Mouse (Mus musculus) midbrain, embryonic 11.5 days (tissue): ENCODE measurements around the gene Egln1. TPM values are rescaled to one million over a fixed set of nuclear protein-coding genes. Genes with fewer than 3 reads are reported as not detected.

Source experiments
- ATAC-seq: fragments of 200-750 bp; cut with Nextera tagmentation; 2 replicates; pipeline ENCODE4 v1.8.0; 2017; ENCODE audit warnings: moderate TSS enrichment, moderate library complexity; ENCODE audit not compliant: low FRiP score
- DNase-seq: peaks from one replicate; pipeline ENCODE4 v3.0.0; 2015; ENCODE audit warnings: low spot score; ENCODE audit errors: missing footprints
- H3K27ac ChIP-seq: fragments of 300-500 bp; sonication (generic); 2 replicates; pipeline ENCODE4 v1.5.1; 2014; ENCODE audit warnings: low read depth, low read length
- H3K27me3 ChIP-seq: fragments of 300-500 bp; sonication (generic); 2 replicates; pipeline ENCODE4 v1.6.1; 2014; ENCODE audit warnings: mild to moderate bottlenecking, low read length, moderate library complexity, mixed read lengths; ENCODE audit not compliant: control insufficient read depth, insufficient read depth
- H3K36me3 ChIP-seq: fragments of 300-500 bp; sonication (generic); 2 replicates; pipeline ENCODE4 v1.6.1; 2014; ENCODE audit warnings: mild to moderate bottlenecking, low read length, moderate library complexity, mixed read lengths; ENCODE audit not compliant: control insufficient read depth, insufficient read depth
- H3K4me1 ChIP-seq: fragments of 300-500 bp; sonication (generic); 2 replicates; pipeline ENCODE4 v1.6.1; 2014; ENCODE audit warnings: low read length; ENCODE audit not compliant: control insufficient read depth, insufficient read depth
- H3K4me2 ChIP-seq: fragments of 300-500 bp; sonication (generic); 2 replicates; pipeline ENCODE4 v1.6.1; 2014; ENCODE audit warnings: mild to moderate bottlenecking, moderate library complexity
- H3K4me3 ChIP-seq: fragments of 300-500 bp; sonication (generic); 2 replicates; pipeline ENCODE4 v1.5.1; 2014; ENCODE audit warnings: low read depth, low read length
- H3K9ac ChIP-seq: fragments of 300-500 bp; sonication (generic); 2 replicates; pipeline ENCODE4 v1.6.1; 2014; ENCODE audit warnings: low read length
- H3K9me3 ChIP-seq: fragments of 300-500 bp; sonication (generic); 2 replicates; pipeline ENCODE4 v1.6.1; 2016; ENCODE audit warnings: low read length; ENCODE audit not compliant: control insufficient read depth
- WGBS: fragments of 180-500 bp; shearing (Covaris S2); extraction: QIAGEN DNeasy Blood & Tissue Kit; methylation state at CpG from one replicate; pipeline ENCODE4 v1.1.7; 2014; 5-methylcytosine and 5-hydroxymethylcytosine counted together
- polyA plus RNA-seq: library from polyadenylated mRNA; unstranded; fragments of >200 nt; fragmentation: Nextera tagmentation; extraction: Ambion mirVana; gene quantifications from 2 replicates; pipeline ENCODE4 v1.2.1, GENCODE M21; 2014

Egln1 gene
- polyA plus RNA-seq = 18.5 and 21.0 TPM in 2 replicates

DNA sequence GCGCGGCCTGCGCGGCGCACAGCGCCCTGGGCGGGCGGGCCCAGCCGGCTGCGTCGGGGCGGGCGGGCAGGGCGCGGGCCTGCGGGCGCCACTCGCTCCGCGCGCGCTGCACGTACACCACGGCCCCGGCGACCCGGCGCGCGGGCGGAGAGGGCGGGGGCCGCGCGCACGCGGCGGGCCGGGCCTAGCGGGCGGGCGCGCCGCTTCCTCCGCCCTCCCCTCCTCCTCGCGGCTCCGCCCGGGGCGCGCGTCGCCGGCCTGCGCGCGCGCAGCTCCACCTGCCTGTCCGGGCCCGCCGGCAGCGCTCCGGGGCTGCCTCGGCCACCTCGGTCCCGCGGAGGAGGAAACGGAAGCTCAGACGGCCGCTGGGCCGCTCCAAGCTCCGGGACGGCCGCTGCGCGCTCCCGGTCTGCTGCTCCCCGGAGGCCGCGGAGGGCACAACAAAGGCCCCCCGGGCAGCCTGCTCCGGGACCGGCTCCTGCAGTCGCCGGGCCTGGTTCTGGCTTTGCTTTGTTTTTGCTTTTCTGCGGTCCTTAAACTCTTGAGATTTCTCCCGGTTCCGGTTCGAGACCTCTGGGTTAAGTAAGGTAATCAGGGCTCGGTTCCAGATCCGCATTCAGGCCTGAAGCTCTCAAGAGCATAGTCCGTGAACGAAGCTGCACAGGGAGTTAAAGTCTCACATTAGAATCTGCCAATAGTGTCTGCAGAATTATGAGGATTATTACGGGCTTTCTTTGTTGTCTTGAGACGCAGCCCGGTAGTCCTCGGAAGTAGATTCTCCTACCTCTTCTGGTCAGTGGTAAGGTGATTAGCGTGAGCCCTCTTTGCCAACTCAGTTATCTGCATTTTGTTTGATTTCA lies at the start of gene Egln1:
Gene Egln1 (minus strand): TSS at position 116 of the 860 bp plus-strand sequence.
- peak; percentile 97 for DNase-seq
- peak; percentile 86 for ATAC-seq
- H3K27ac ChIP-seq = peak within 1 kb of the TSS; percentile 91
- H3K4me3 ChIP-seq = peak within 1 kb of the TSS; percentile 88
- H3K9ac ChIP-seq = peak within 1 kb of the TSS; percentile 96
- H3K4me1 ChIP-seq = peaks cover 23% of the 10 kb centered on the region
- no peaks in the 10 kb centered on the region for H3K9me3 ChIP-seq
- H3K36me3 ChIP-seq = no peaks in the 10 kb centered on the region
- WGBS = under 1% methylated on average over 68 of the region's 98 CpGs
- H3K4me2 ChIP-seq = peak within 1 kb of the TSS; percentile 68
- no peaks in the 10 kb centered on the region for H3K27me3 ChIP-seq

- 72% methylated on average over 2 of the region's 2 CpGs for WGBS
- Histone ChIP-seq H3K9me3 (no peaks in the 10 kb centered on the region; the same call in 1 of the 2 replicates), H3K27me3 (no peaks in the 10 kb centered on the region), H3K36me3 (no peaks in the 10 kb centered on the region), H3K4me3 (no peak overlapping the region), H3K9ac (no peak overlapping the region), H3K4me2 (no peak overlapping the region), H3K4me1 (no peaks in the 10 kb centered on the region), H3K27ac (no peak overlapping the region)
- DNase-seq (no peak), ATAC-seq (no peak)
These were observed 46.7 kb upstream of the Egln1 start for GRCm38 (mm10) chr8:124995776-124996175.

DNA sequence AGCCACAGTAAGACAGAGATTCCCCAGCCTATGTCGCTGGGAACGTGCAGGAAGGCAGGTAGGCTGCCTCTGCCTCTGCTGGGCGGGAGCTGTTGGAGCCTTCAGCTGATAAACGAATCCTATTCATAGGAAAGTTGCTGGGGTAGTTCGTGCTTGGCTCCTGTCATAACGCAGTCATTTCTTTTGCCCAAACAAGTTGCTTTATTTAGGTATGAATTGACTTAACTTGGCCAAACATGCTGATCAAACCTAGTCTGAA lies 42.5 kb upstream of the Egln1 start:
- no peak for ATAC-seq
- no peak overlapping the region for H3K9ac ChIP-seq
- no peak overlapping the region for H3K4me3 ChIP-seq
- no peaks in the 10 kb centered on the region for H3K4me1 ChIP-seq
- no peak overlapping the region for H3K4me2 ChIP-seq
- no peaks in the 10 kb centered on the region for H3K36me3 ChIP-seq
- no peaks in the 10 kb centered on the region for H3K27me3 ChIP-seq
- H3K27ac ChIP-seq = no peak overlapping the region
- WGBS = 25% methylated on average over 6 of the region's 6 CpGs
- no peaks in the 10 kb centered on the region for H3K9me3 ChIP-seq
- DNase-seq = no peak

- Histone ChIP-seq H3K4me1 (no peaks in the 10 kb centered on the region), H3K27me3 (no peaks in the 10 kb centered on the region), H3K9ac (no peak overlapping the region), H3K27ac (no peak overlapping the region), H3K4me3 (no peak overlapping the region), H3K9me3 (no peaks in the 10 kb centered on the region), H3K4me2 (no peak overlapping the region), H3K36me3 (no peaks in the 10 kb centered on the region)
- ATAC-seq (no peak), DNase-seq (no peak)
- 23% methylated on average over 17 of the region's 17 CpGs for WGBS
These were observed 42.0 kb upstream of the Egln1 start for GRCm38 (mm10) chr8:124990923-124991667.

DNA sequence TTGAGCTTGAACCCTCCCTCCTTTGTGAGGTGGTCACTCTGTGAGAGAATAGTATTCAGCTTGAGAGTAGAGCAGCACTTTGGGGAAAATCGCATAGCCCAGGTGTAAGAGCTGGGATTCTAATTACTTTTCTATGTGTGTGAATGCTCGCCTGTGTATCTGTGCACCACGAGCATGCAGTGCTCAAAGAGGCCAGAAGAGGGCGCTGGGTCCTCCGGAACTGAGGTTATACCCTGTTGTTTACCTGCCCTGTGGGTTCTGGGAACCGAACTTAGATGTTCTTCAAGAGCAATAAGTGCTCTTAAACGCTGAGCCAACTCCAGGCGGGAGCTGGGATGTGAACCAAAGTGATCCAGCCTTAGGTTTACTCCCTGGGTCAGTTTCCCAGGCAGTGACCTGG lies 31.7 kb upstream of the Egln1 start:
- 77% methylated on average over 8 of the region's 8 CpGs for WGBS
- H3K27ac ChIP-seq = no peak overlapping the region
- ATAC-seq (no peak), DNase-seq (no peak)
- no peaks in the 10 kb centered on the region for H3K36me3 ChIP-seq
- H3K4me1 ChIP-seq = no peaks in the 10 kb centered on the region
- H3K4me3 ChIP-seq = no peak overlapping the region
- no peak overlapping the region for H3K4me2 ChIP-seq
- no peak overlapping the region for H3K9ac ChIP-seq
- H3K27me3 ChIP-seq = no peaks in the 10 kb centered on the region
- no peaks in the 10 kb centered on the region; the same call in 1 of the 2 replicates for H3K9me3 ChIP-seq

DNA sequence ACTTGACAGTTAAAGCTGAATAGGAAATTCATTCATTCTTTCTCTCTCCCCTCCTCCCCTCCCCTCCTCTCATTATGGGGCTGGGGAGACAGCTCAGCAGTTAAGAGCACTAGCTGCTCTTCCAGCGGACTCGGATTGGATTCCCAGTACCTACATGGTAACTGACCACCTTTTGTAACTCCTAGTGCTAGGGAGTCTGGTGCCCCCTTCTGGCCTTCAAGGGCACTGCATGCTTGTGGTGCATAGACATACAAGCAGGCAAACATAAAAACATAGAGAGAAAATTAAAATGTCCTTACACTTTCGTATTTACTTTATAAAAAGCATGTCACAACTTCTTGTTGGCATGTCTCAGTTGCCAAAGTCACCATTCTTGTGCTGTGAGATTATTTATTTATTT lies 30.9 kb upstream of the Egln1 start:
- 88% methylated on average over 3 of the region's 3 CpGs for WGBS
- ATAC-seq = no peak
- H3K36me3 ChIP-seq = no peaks in the 10 kb centered on the region

DNA sequence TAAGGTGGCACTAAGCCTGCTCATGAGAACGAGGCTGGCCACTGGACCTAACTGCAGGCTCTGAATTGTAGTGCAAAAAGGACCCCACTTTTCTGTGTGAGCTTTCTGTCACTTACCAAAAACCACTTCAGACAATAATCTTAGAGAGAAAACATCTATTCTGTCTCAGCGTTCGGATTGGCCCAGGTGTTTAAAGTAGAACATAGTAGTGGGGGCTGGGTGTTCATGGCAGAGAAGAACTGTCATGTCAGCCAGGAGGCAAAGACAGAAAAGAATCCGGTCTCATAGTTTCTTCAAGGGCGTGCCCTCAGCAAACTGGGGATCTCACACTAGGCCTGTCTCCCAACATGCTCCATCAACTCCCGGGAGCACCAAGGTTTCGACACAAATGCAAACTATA lies 28.9 kb upstream of the Egln1 start:
- WGBS = 87% methylated on average over 7 of the region's 7 CpGs
- no peaks in the 10 kb centered on the region for H3K36me3 ChIP-seq
- no peak for DNase-seq
- H3K9me3 ChIP-seq = no peaks in the 10 kb centered on the region; the same call in 1 of the 2 replicates
- no peak overlapping the region for H3K9ac ChIP-seq
- no peak overlapping the region for H3K4me2 ChIP-seq
- ATAC-seq = no peak
- no peak overlapping the region for H3K27ac ChIP-seq
- H3K4me1 ChIP-seq = no peaks in the 10 kb centered on the region
- no peaks in the 10 kb centered on the region for H3K27me3 ChIP-seq
- H3K4me3 ChIP-seq = no peak overlapping the region

More for the DNA sequence above, 30.9 kb upstream of the Egln1 start:
- no peaks in the 10 kb centered on the region for H3K4me1 ChIP-seq
- DNase-seq = no peak
- no peaks in the 10 kb centered on the region; the same call in 1 of the 2 replicates for H3K9me3 ChIP-seq
- H3K4me2 ChIP-seq = no peak overlapping the region
- H3K4me3 ChIP-seq = no peak overlapping the region
- no peak overlapping the region for H3K9ac ChIP-seq
- H3K27ac ChIP-seq = no peak overlapping the region
- no peaks in the 10 kb centered on the region for H3K27me3 ChIP-seq

DNA sequence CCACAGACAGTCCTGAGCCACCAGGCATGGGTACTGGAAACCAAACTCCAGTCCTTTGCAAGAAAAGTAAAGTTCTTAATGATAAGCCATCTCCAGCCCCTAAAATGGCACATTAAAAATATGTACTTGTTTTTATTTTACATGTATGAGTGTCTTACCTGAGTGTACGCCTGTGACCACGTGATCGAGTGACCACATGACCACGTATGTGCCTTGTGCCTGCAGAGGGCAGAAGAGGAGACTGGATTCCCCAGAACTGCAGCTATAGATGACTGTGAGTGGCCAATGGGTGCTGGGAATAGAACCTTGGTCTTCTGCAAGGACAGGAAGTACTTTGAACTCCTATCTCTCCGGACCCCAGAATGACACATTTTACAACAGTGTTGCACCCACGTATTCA lies 27.1 kb upstream of the Egln1 start:
- no peaks in the 10 kb centered on the region; the same call in 1 of the 2 replicates for H3K9me3 ChIP-seq
- H3K36me3 ChIP-seq = no peaks in the 10 kb centered on the region
- WGBS = 87% methylated on average over 6 of the region's 6 CpGs
- H3K27ac ChIP-seq = no peak overlapping the region
- no peak for ATAC-seq
- no peak overlapping the region for H3K4me2 ChIP-seq
- no peak for DNase-seq
- no peak overlapping the region for H3K4me3 ChIP-seq
- no peaks in the 10 kb centered on the region for H3K4me1 ChIP-seq
- no peak overlapping the region for H3K9ac ChIP-seq
- H3K27me3 ChIP-seq = no peaks in the 10 kb centered on the region

DNA sequence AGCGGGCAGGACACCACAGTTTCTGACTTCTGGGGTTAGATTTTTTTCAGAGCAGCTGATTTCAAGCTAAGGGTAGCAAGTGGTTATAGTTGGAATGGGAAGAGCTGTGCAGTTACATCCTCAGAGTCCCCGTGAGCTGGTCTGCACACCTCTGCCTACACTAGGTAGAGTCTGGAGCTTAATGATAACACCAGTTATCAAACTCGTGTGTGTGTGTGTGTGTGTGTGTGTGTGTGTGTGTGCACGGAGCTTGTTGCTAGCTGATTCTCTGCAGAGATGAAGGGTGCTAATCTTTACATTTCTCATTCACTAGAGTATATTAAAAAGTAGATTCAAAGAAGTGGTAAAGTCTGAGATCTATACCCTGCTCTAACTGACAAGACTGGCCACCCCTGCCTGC lies 25.1 kb upstream of the Egln1 start:
- ATAC-seq = no peak
- WGBS = 84% methylated on average over 4 of the region's 4 CpGs
- no peaks in the 10 kb centered on the region for H3K36me3 ChIP-seq
- no peaks in the 10 kb centered on the region for H3K4me1 ChIP-seq
- no peak overlapping the region for H3K4me3 ChIP-seq
- no peaks in the 10 kb centered on the region for H3K27me3 ChIP-seq
- DNase-seq = no peak
- no peak overlapping the region for H3K27ac ChIP-seq
- H3K9ac ChIP-seq = no peak overlapping the region
- no peaks in the 10 kb centered on the region; the same call in 1 of the 2 replicates for H3K9me3 ChIP-seq
- no peak overlapping the region for H3K4me2 ChIP-seq
